Mouse (Mus musculus): ENCODE results near the gene Sirpb1a.
"Not testable (repeated sequence)": the region's sequence is repeated elsewhere in the genome, so short reads cannot be mapped to it uniquely, and the experiment has no call there.

DNA sequence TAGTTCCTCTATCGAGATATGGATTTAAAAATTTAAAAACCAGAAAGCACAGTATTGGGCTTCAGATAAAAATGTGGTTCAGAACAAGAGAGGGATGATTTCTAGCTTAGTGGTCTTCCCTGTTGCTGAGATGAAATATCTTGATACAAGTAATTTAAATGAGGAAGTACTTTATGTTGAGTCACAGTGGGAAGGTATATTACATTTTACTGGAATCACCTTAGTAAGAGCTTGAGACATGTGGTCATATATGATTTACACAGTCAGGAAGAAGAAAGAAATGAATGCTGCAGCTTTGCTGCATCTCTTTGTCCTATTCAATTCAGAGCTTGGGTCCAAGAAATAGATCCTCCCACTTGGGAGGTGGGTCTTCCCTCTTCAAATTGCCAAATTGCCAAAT lies 13.5 kb upstream of the Sirpb1a start:
- TF ChIP-seq POLR2A (IDR thresholded peaks at IDR 0.05; ENCODE audit: low read depth, low read length); CTCF (IDR thresholded peaks at IDR 0.05; ENCODE audit: extremely low read depth, insufficient read depth, insufficient read length, insufficient replicate concordance): not testable (repeated sequence)

All from spleen, adult 2 months (tissue).